Mouse (Mus musculus) kidney, embryonic 14.5 days (tissue): ENCODE measurements at regions not wholly inside any gene's neighbourhood (a gene's known extent, or its start where the extent isn't known, plus 50 kb on each side); places are given as distances from the start of the nearest gene placed in this dataset.

Experiments used
- ATAC-seq: fragments of 200-750 bp; cut with Nextera tagmentation; 2 replicates; pipeline ENCODE4 v1.8.0; 2017; ENCODE audit warnings: moderate number of reproducible peaks, mild to moderate bottlenecking, moderate TSS enrichment, moderate library complexity; ENCODE audit not compliant: low FRiP score, low TSS enrichment
- H3K27ac ChIP-seq: fragments of 300-500 bp; sonication (generic); 2 replicates; pipeline ENCODE4 v1.5.1; 2014; ENCODE audit warnings: low read depth, mild to moderate bottlenecking, low read length, moderate library complexity, mixed read lengths
- H3K27me3 ChIP-seq: fragments of 300-500 bp; sonication (generic); 2 replicates; pipeline ENCODE4 v1.6.1; 2014; ENCODE audit warnings: mild to moderate bottlenecking, low read length; ENCODE audit not compliant: control insufficient read depth, insufficient read depth
- H3K36me3 ChIP-seq: fragments of 300-500 bp; sonication (generic); 2 replicates; pipeline ENCODE4 v1.6.1; 2014; ENCODE audit warnings: low read length, mixed read lengths; ENCODE audit not compliant: control insufficient read depth, insufficient read depth
- H3K4me1 ChIP-seq: fragments of 300-500 bp; sonication (generic); 2 replicates; pipeline ENCODE4 v1.6.1; 2014; ENCODE audit warnings: low read length, mixed read lengths; ENCODE audit not compliant: control insufficient read depth, insufficient read depth
- H3K4me2 ChIP-seq: fragments of 300-500 bp; sonication (generic); replicated peaks from 2 replicates; pipeline ENCODE4 v1.6.1; 2014; ENCODE audit warnings: low read depth, mild to moderate bottlenecking, low read length
- H3K4me3 ChIP-seq: fragments of 300-500 bp; sonication (generic); 2 replicates; pipeline ENCODE4 v1.5.1; 2014; ENCODE audit warnings: mild to moderate bottlenecking, low read length
- H3K9ac ChIP-seq: fragments of 300-500 bp; sonication (generic); 2 replicates; pipeline ENCODE4 v1.6.1; 2014; ENCODE audit warnings: low read depth, mild to moderate bottlenecking, low read length, moderate library complexity
- H3K9me3 ChIP-seq: fragments of 300-500 bp; sonication (generic); 2 replicates; pipeline ENCODE4 v1.6.1; 2016; ENCODE audit warnings: low read length; ENCODE audit not compliant: control insufficient read depth
- WGBS: fragments of 180-500 bp; shearing (Covaris S2); extraction: QIAGEN DNeasy Blood & Tissue Kit; methylation state at CpG from one replicate; pipeline ENCODE4 v1.1.7; 2014; 5-methylcytosine and 5-hydroxymethylcytosine counted together

- no peak overlapping the region for H3K4me3 ChIP-seq
- 70% methylated on average over 1 of the region's 1 CpGs for WGBS
- no peak for ATAC-seq
- no peaks in the 10 kb centered on the region for H3K36me3 ChIP-seq
- H3K9me3 ChIP-seq, result no peaks in the 10 kb centered on the region
- no peaks in the 10 kb centered on the region for H3K27me3 ChIP-seq
- no peaks in the 10 kb centered on the region for H3K4me1 ChIP-seq
- no peak overlapping the region for H3K27ac ChIP-seq
- H3K9ac ChIP-seq, result no peak overlapping the region
- no peak overlapping the region for H3K4me2 ChIP-seq
Measured at GRCm38 (mm10) chr4:55941423-55941822, 409.2 kb upstream of the Klf4 start.

GRCm38 (mm10) chr4:55938383-55938782 lies 406.1 kb upstream of the Klf4 start:
- Histone ChIP-seq H3K9ac (no peak overlapping the region), H3K27ac (no peak overlapping the region), H3K27me3 (no peaks in the 10 kb centered on the region), H3K4me3 (no peak overlapping the region), H3K9me3 (no peaks in the 10 kb centered on the region), H3K4me1 (no peaks in the 10 kb centered on the region), H3K4me2 (no peak overlapping the region), H3K36me3 (no peaks in the 10 kb centered on the region)
- no peak for ATAC-seq
- 69% methylated on average over 4 of the region's 4 CpGs for WGBS

- no peak for ATAC-seq
- no peaks in the 10 kb centered on the region for H3K36me3 ChIP-seq
- H3K27ac ChIP-seq, result no peak overlapping the region
- no peak overlapping the region for H3K9ac ChIP-seq
- no peak overlapping the region for H3K4me2 ChIP-seq
- no peak overlapping the region for H3K4me3 ChIP-seq
- H3K27me3 ChIP-seq, result no peaks in the 10 kb centered on the region
- 86% methylated on average over 1 of the region's 1 CpGs for WGBS
- H3K4me1 ChIP-seq, result no peaks in the 10 kb centered on the region
- H3K9me3 ChIP-seq, result no peaks in the 10 kb centered on the region
Measured at GRCm38 (mm10) chr4:55937833-55938232, 405.6 kb upstream of the Klf4 start.

GRCm38 (mm10) chr4:55929141-55929782 lies 397.0 kb upstream of the Klf4 start:
- H3K9ac ChIP-seq, result no peak overlapping the region
- H3K27me3 ChIP-seq, result no peaks in the 10 kb centered on the region
- no peaks in the 10 kb centered on the region for H3K36me3 ChIP-seq
- H3K4me1 ChIP-seq, result no peaks in the 10 kb centered on the region
- peak; percentile 43; the same call in 1 of the 2 replicates for ATAC-seq
- WGBS, result 56% methylated on average over 11 of the region's 11 CpGs
- H3K9me3 ChIP-seq, result no peaks in the 10 kb centered on the region
- no peak overlapping the region; the same call in 1 of the 2 replicates for H3K4me2 ChIP-seq
- no peak overlapping the region for H3K27ac ChIP-seq
- no peak overlapping the region for H3K4me3 ChIP-seq

GRCm38 (mm10) chr4:55928670-55929069 lies 396.4 kb upstream of the Klf4 start:
- Histone ChIP-seq H3K9ac (no peak overlapping the region), H3K27me3 (no peaks in the 10 kb centered on the region), H3K4me1 (no peaks in the 10 kb centered on the region), H3K36me3 (no peaks in the 10 kb centered on the region), H3K4me2 (no peak overlapping the region), H3K4me3 (no peak overlapping the region), H3K9me3 (no peaks in the 10 kb centered on the region), H3K27ac (no peak overlapping the region)
- no peak for ATAC-seq
- WGBS, result 73% methylated on average over 11 of the region's 11 CpGs

- no peaks in the 10 kb centered on the region for H3K4me1 ChIP-seq
- no peaks in the 10 kb centered on the region for H3K36me3 ChIP-seq
- H3K27me3 ChIP-seq, result no peaks in the 10 kb centered on the region
- H3K9me3 ChIP-seq, result no peaks in the 10 kb centered on the region
- no peak overlapping the region for H3K9ac ChIP-seq
- H3K4me2 ChIP-seq, result no peak overlapping the region
- H3K4me3 ChIP-seq, result no peak overlapping the region
- ATAC-seq, result no peak
- no peak overlapping the region for H3K27ac ChIP-seq
- WGBS, result 81% methylated on average over 6 of the region's 6 CpGs
Measured at GRCm38 (mm10) chr4:55928196-55928595, 395.9 kb upstream of the Klf4 start.

GRCm38 (mm10) chr4:55927391-55927790 lies 395.1 kb upstream of the Klf4 start:
- Histone ChIP-seq H3K4me3 (no peak overlapping the region), H3K27me3 (no peaks in the 10 kb centered on the region), H3K4me1 (no peaks in the 10 kb centered on the region), H3K9me3 (no peaks in the 10 kb centered on the region), H3K27ac (no peak overlapping the region), H3K4me2 (no peak overlapping the region), H3K9ac (no peak overlapping the region), H3K36me3 (no peaks in the 10 kb centered on the region)
- WGBS, result 74% methylated on average over 4 of the region's 4 CpGs
- no peak for ATAC-seq

GRCm38 (mm10) chr4:55924974-55925373 lies 392.7 kb upstream of the Klf4 start:
- Histone ChIP-seq H3K4me2 (no peak overlapping the region), H3K4me1 (no peaks in the 10 kb centered on the region), H3K27ac (no peak overlapping the region), H3K27me3 (no peaks in the 10 kb centered on the region), H3K9ac (no peak overlapping the region), H3K9me3 (no peaks in the 10 kb centered on the region), H3K36me3 (no peaks in the 10 kb centered on the region), H3K4me3 (no peak overlapping the region)
- no peak for ATAC-seq
- WGBS, result 88% methylated on average over 3 of the region's 3 CpGs

GRCm38 (mm10) chr4:55921217-55921616 lies 389.0 kb upstream of the Klf4 start:
- Histone ChIP-seq H3K27me3 (no peaks in the 10 kb centered on the region), H3K36me3 (no peaks in the 10 kb centered on the region), H3K9me3 (no peaks in the 10 kb centered on the region), H3K4me2 (no peak overlapping the region), H3K4me3 (no peak overlapping the region), H3K4me1 (no peaks in the 10 kb centered on the region), H3K9ac (no peak overlapping the region), H3K27ac (no peak overlapping the region)
- no peak for ATAC-seq
- 68% methylated on average over 4 of the region's 4 CpGs for WGBS
